Mouse (Mus musculus) ES-CJ7 (cell line): Measurements from ENCODE around the gene Vps37c.

Experiments used
- DNase-seq: peaks from one replicate; pipeline ENCODE4 v3.0.0; 2011; ENCODE audit warnings: low read depth, low spot score

Vps37c gene

DNA sequence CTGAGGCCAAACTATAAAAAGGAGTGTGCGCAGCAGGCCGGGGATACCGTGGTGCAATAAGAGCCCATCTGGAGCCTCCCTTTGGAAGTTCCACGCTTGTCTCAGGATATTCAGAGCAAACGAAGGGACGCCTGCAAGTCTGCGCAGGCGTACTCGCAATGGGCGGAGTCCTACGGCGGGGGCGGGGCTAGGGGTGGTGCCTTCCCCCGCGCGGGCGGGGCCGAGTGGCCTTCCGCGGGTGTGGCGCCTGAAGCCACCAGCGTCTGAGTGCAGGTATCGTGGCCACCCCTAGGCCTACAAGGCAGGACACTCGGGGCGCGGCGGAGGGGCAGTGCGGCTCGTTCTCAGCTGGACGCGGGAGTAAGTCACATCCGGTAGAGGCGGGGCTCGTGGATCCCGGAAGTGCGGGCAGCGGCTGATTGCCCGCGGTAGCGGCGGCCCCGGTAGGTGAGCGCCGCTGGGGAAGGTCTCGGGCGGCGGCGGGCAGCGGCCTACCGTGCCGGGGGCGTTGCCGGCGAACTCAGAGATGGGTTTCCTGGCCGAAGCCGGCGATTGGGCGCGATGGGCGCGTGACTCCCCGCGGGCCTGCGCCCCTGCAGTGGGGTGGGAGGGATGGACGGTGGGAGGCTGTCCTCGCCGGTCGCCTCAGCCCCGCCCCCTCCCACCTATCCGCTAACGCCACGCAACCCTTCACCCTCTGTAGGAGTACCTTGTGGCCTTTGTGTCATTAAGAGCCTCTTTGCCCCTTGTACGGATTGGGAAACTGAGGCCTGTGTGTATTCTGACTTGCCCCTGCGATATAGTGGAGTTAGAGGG, at the start of gene Vps37c:
Gene Vps37c, plus strand, starts transcription at position 199 of the 816 bp plus-strand sequence.
- DNase-seq = peak; percentile 87

- no peak for DNase-seq
Measured at GRCm38 (mm10) chr19:10640080-10640479, 48.5 kb upstream of the Vps37c start.

GRCm38 (mm10) chr19:10640589-10641378, 47.8 kb upstream of the Vps37c start:
- DNase-seq = no peak

- DNase-seq = no peak
Measured at GRCm38 (mm10) chr19:10645616-10646015, 42.9 kb upstream of the Vps37c start.

DNA sequence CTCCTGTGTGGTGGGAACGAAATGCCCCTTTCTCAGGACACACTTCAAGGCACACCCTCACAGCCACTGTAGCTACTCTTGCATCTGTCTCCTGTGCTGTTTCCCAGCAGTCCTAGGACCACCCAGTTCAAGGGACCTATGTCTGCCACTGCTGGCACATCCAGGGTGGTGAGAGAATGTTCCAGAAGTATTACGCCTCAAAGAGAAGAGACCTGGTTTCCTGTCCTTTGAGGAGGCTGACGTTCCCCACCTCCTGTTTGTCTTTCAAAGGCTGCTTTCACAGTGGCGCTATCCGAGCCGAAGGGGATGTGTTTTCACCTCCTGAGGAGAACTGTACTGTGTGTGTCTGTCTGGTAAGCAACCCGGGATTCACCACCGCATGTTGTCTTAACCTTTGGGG, 40.4 kb upstream of the Vps37c start:
- no peak for DNase-seq

- no peak for DNase-seq
Measured at GRCm38 (mm10) chr19:10656058-10656457, 32.5 kb upstream of the Vps37c start.

- DNase-seq = no peak
Measured at GRCm38 (mm10) chr19:10657742-10658141, 30.8 kb upstream of the Vps37c start.

DNA sequence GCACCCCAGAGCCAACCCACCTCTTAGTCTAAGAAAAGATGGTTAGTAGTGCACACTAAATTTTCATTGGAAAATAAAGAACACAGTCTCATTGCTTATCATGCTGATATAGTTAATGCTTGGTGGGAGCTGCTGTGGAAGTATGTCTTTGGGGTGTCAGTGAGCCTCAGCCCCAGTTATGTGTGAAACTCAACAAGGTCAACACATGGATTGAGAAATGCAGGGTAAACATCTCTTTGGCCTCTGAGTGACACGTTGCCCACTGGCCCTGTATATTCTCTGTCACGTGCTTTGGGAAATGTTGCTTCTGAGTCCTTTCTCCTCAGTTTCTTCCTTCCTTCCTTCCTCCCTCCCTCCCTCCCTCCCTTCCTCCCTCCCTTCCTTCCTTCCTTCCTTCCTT, 30.1 kb upstream of the Vps37c start:
- DNase-seq = no peak

- DNase-seq = no peak
Measured at GRCm38 (mm10) chr19:10661373-10661772, 27.2 kb upstream of the Vps37c start.

DNA sequence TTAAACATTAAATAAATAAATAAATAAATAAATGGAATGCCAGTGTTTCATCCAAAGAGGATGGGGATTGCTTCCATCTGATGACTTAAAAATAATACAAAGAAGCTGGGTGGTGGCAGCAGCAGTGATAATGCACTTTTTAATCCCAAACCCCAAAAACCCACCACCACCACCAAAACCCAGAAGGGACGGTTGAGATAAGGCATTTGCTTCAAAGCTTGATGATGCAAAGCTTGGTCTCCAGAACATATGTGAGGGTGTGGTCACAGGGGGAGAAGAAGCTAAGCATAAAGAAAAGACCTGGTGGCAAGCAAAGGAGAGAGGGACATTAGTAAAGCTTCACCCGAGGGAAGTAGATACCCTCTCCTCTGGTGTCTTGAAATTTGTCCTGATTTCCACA, 26.6 kb upstream of the Vps37c start:
- no peak for DNase-seq

GRCm38 (mm10) chr19:10662665-10663064, 25.9 kb upstream of the Vps37c start:
- no peak for DNase-seq

GRCm38 (mm10) chr19:10665093-10665492, 23.4 kb upstream of the Vps37c start:
- DNase-seq = no peak

GRCm38 (mm10) chr19:10665499-10665898, 23.0 kb upstream of the Vps37c start:
- DNase-seq = peak; percentile 65

DNA sequence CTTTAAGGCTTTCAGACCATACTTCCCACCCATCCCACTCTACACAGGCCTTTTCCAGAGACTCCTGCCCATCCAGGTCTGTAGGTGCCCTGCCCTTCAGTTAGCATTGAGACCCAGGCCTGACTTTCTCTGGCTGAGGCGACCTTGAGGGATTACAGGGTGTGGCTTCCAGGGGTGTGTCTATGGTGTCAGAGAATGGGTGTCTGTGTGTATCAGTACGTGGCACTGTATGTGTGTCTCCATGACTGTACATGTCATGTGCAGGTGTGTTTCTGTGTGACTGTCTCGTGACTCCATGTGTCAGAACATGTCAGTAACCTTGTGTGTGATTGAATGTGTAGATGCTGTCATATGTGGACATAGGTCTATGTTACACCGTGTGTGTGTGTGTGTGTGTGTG, 17.2 kb upstream of the Vps37c start:
- peak; percentile 26 for DNase-seq

- DNase-seq = no peak
Measured at GRCm38 (mm10) chr19:10671854-10672417, 16.6 kb upstream of the Vps37c start.

- no peak for DNase-seq
Measured at GRCm38 (mm10) chr19:10673275-10673674, 15.3 kb upstream of the Vps37c start.

DNA sequence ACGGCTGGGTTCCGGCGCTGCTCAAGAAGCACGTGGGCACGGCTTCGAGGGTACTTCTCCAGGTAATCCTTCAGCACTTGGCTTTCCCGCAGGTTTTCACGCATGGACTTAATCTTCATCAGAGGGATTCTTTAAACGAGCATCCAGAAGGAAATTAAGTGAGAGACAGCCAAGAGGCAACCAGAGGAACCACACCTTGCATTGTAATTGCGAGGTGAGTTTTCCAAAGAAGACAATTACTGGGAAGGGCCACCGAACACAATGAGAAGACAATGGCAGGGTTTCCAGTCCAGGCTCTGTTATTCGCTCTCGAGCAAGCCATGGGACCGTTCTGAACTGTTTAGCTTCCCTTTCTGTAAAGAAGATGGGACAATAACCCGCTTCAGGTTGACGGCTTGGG, 11.9 kb upstream of the Vps37c start:
- DNase-seq = peak; percentile 72

GRCm38 (mm10) chr19:10677915-10678771, 10.4 kb upstream of the Vps37c start, which contains the start of gene Pga5:
Gene Pga5 (minus strand): TSS chr19:10678071.
- peak; percentile 34 for DNase-seq

DNA sequence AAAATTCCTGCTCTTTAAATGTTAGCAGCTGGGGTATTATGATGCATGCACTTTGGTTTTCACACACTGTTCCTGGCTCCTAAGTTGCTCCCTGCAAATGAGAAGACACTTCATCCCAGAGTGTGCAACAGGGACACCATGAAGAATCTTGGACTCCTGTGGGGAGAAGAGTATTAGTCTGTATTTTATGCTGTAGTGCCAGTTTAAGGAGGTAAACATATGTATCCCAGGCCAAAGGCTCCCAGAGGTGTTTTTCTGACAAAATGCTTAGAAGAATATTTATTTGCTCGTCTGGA, 9.8 kb upstream of the Vps37c start:
- no peak for DNase-seq

DNA sequence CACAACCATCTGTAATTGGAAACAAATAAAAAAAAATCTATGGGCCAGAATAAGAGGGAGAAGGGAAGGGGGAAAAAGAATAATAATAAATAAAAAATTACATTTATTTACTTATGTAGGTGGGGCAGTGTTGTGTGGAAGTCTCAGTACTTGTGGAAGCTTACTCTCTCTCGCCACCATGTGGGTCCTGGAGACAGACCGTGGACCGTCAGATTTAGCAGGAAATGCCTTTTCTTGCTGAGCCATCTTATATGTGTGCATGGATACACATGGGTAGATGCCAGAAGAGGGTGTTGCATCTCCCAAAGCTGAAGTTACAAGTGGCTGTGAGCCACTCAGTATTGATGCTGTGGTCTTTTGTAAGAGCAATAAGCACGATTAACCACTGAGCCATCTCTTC, 7.0 kb upstream of the Vps37c start:
- DNase-seq = no peak

- DNase-seq = no peak
Measured at GRCm38 (mm10) chr19:10685081-10685480, 3.5 kb upstream of the Vps37c start.

DNA sequence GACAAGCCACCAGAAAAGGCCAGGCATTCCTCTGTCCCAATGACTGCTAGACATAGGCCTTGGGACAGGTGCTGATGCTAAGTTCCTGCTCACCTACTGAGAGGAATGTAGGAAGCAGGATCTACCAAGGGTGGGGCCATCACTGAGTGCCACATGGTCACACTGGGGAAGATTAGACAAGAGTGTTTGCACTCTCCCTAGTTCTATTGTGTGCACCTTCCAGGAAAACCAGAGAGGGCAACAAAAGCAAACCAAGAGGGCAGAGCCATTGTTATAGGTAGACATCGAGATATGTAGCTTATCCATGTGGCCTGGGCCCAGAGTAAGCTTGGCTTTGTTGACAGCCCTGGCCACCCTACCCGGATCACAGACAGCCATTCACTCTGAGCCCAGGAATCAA, 2.8 kb upstream of the Vps37c start:
- no peak for DNase-seq
